Mouse (Mus musculus) megakaryocyte, embryonic 14.5 days (primary cell): Measurements from ENCODE around the gene Stk25. TPM values are rescaled to one million over a fixed set of nuclear protein-coding genes. Genes with fewer than 3 reads are reported as not detected.
"Not testable (repeated sequence)": the region's sequence is repeated elsewhere in the genome, so short reads cannot be mapped to it uniquely, and the experiment has no call there.

ENCODE experiments used
- H3K27me3 ChIP-seq: replicated peaks from 2 replicates; pipeline ENCODE3; 2012; ENCODE audit warnings: inconsistent platforms
- H3K36me3 ChIP-seq: replicated peaks from 2 replicates; pipeline ENCODE3; 2012; ENCODE audit warnings: low read length, inconsistent platforms, mixed read lengths
- H3K4me1 ChIP-seq: 2 replicates; pipeline ENCODE4 v1.6.1; 2012; ENCODE audit warnings: inconsistent platforms
- H3K4me3 ChIP-seq: replicated peaks from 2 replicates; pipeline ENCODE3; 2012; ENCODE audit warnings: moderate library complexity, mild to moderate bottlenecking, inconsistent platforms
- H3K9me3 ChIP-seq: 2 replicates; pipeline ENCODE4 v1.6.1; 2012; ENCODE audit warnings: inconsistent platforms
- FLI1 ChIP-seq: IDR thresholded peaks from 2 replicates; pipeline ENCODE4 v1.6.1; 2012; ENCODE audit warnings: low read length, inconsistent platforms, mixed read lengths
- GATA1 ChIP-seq: IDR thresholded peaks from 3 replicates; pipeline ENCODE4 v1.6.1; 2012; ENCODE audit warnings: mixed read lengths, low read length, inconsistent platforms, borderline replicate concordance
- polyA plus RNA-seq: library from polyadenylated mRNA; stranded (reverse); fragments of >175 nt; gene quantifications from 2 replicates; pipeline ENCODE4 v1.2.3, GENCODE M21; 2012; ENCODE audit warnings: low replicate concordance; ENCODE audit not compliant: insufficient read depth

Stk25 gene
- 21.0 and 51.8 TPM in 2 replicates for polyA plus RNA-seq

DNA sequence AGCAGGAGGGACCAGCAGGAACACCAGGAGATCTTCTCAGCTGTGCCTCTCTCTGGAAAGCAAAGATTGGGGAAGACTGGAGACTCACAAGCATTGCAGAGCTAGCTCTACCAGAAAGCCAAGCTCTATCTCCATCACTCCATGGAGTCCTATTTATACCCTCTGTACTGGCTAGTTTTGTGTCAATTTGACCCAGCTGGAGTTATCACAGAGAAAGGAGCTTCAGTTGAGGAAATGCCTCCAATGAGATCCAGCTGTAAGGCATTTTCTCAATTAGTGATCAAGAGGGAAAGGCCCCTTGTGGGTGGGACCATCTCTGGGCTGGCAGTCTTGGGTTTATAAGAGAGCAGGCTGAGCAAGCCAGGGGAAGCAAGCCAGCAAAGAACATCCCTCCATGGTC, at the start of gene Stk25:
TSS of gene Stk25 (minus strand) at position 101 of the 400 bp plus-strand sequence.
- H3K36me3 ChIP-seq, result not testable (repeated sequence)
- peaks cover 22% of the 10 kb centered on the region for H3K9me3 ChIP-seq

DNA sequence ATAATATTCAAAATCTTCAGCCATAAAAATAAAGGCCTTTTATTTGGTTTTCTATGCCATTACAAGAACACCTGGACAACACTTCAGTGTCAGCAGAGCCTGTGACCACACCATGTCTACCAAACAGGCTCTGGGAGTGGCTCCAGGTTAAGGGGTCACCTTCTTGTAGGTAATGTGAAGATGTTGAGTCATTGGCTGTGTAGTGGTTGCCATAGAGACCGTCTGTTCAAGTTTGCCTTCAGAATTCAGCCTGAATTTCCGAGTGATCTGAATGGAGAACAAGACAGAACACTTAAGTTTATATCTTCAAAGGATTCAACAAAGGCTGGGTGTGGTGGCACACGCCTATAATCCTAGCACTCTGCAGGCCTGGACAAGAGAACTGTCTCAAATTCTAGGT, 46.9 kb upstream of the Stk25 start:
- no peak overlapping the region for H3K4me3 ChIP-seq
- H3K9me3 ChIP-seq, result no peaks in the 10 kb centered on the region
- peaks cover 35% of the 10 kb centered on the region for H3K36me3 ChIP-seq
- TF ChIP-seq FLI1 (no peak), GATA1 (no peak)
- H3K4me1 ChIP-seq, result peaks cover 4% of the 10 kb centered on the region
- no peaks in the 10 kb centered on the region for H3K27me3 ChIP-seq

More for the DNA sequence above, at the start of gene Stk25:
- peaks cover 15% of the 10 kb centered on the region for H3K4me1 ChIP-seq
- not testable (repeated sequence) for H3K27me3 ChIP-seq, H3K4me3 ChIP-seq

DNA sequence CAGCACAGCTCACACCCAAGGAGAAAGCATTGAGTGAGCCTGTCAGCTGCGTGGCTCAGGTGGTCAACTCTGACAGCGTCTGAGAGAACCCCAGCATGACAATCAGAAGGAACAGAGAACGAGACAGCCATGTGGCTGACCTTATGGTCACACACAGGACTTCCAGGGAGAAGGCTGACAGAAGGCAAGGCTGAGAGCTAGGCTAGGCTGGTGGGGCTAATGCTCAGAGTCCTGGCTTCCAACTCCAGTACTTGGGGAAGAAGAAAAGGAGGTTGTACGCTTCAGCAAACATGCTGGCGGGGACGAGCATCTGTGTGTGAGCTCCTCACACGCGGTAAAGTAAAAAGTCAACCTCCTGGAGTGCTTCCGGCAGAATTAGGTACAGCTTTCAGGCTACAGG, 45.9 kb upstream of the Stk25 start:
- Histone ChIP-seq H3K27me3 (no peaks in the 10 kb centered on the region), H3K36me3 (peaks cover 35% of the 10 kb centered on the region), H3K4me1 (peaks cover 4% of the 10 kb centered on the region), H3K9me3 (no peaks in the 10 kb centered on the region), H3K4me3 (peak overlapping the region; percentile 11)
- no peak for TF ChIP-seq FLI1
- no peak for TF ChIP-seq GATA1

DNA sequence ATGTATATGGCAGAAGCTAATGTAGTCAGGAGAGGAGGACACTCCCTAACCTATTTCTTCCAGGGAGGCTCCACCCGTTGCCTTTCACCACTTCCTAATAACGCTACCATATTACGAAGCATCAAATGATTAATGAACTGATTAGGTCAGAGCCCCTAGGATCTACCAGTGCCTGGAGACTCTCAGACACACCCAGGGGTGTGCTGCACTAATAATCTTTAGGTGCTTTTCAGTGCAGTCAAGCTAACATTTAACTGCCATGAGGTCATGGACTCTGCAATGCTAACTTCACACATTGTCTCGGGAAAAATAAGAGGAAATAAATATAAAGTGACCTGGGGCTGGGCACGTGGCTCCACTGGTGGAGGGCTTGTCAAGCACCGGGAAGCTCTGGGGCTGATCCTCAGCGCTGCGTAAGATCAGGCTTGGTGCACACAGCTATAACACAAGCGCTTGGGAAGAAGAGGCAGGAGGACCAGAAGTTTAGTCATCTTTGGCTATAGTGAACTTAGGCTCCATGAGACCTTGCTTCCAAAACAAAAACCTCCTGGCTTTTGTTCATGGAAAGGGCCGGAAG, 45.1 kb upstream of the Stk25 start:
- Histone ChIP-seq H3K4me3 (no peak overlapping the region), H3K4me1 (peaks cover 6% of the 10 kb centered on the region), H3K36me3 (peaks cover 35% of the 10 kb centered on the region), H3K9me3 (no peaks in the 10 kb centered on the region), H3K27me3 (peaks cover 2% of the 10 kb centered on the region)
- TF ChIP-seq GATA1 (no peak), FLI1 (no peak)

DNA sequence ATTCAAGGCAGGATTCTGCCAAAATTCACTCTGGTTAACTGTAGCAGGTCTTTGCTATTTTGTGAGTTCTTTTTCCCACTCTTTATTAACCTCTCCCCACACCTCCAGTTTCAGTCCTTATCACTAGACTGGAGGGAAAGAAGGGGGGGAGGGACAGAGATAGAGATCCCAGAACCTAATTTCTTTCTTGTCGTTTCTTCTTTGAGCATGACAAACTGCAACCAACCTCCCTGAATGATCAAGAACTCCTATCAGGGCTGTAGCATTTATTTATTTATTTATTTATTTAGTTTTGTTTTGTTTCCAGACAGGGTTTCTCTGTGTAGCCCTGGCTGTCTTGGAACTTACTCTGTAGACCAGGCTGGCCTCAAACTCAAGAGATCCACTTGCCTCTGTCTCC, 43.6 kb upstream of the Stk25 start:
- Histone ChIP-seq H3K36me3 (peaks cover 34% of the 10 kb centered on the region), H3K27me3 (peaks cover 2% of the 10 kb centered on the region), H3K4me1 (peaks cover 13% of the 10 kb centered on the region), H3K4me3 (no peak overlapping the region), H3K9me3 (no peaks in the 10 kb centered on the region)
- TF ChIP-seq GATA1, result no peak
- no peak for TF ChIP-seq FLI1

DNA sequence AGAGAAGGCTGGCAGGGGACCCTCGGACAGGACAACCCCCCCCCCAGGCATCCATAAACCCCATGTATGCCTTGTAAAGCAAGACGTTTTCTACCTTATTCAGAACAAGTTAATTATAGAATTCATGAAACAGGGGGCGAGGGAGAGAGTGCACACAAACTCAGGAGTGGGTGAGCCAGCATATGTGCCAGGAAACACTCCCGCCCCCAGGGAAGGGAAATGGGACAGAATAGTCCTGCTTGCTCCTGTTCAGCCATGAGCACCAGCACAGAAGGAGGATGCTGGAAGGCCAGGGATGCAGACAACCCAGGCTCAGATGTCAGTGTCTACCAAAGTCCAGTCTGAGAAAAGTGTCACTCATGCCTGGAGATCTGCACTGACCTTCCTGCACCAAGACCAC, 40.7 kb upstream of the Stk25 start:
- Histone ChIP-seq H3K4me1 (peaks cover 20% of the 10 kb centered on the region), H3K4me3 (no peak overlapping the region), H3K9me3 (no peaks in the 10 kb centered on the region), H3K36me3 (peaks cover 13% of the 10 kb centered on the region), H3K27me3 (peaks cover 11% of the 10 kb centered on the region)
- TF ChIP-seq GATA1, result no peak
- no peak for TF ChIP-seq FLI1

DNA sequence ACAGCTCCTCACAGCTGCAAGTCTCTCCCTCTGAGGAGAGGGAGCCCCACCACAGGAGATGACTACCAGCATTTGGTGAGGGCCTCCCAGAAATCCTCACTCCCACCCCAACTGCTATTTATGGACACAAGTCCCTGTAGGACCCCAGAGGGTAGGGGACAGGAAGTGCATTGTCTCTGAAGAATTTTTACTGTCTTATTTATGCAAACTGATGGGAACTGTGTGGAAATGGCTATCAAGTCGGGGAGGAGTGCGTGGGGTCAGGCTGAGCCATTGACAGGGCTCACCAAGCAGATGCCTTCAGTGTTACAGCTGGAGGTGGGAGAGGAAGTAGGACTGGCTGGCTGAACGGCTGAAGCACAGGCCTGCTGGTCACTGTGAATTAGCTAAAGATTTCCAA, 38.9 kb upstream of the Stk25 start:
- Histone ChIP-seq H3K4me1 (peaks cover 20% of the 10 kb centered on the region), H3K9me3 (no peaks in the 10 kb centered on the region)

DNA sequence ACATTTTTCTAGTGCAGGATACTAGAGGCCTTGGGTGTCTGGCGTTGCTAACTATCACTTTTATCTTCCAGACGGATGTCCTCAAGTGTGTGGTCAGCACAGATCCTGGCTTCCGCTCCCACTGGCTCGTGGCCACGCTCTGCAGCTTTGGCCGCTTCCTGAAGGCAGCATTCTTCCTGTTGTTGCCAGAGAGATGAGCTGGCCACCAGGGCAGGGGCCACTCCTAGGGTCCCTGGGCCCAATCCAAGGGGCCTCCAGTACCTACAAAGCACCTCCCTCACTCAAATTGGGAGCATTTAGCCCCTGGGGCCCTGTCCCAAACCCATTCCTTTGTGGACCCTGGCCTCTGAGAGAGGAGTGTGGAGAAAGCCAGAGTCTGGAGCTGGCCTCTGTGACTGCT, 36.5 kb upstream of the Stk25 start:
- Histone ChIP-seq H3K27me3 (peaks cover 43% of the 10 kb centered on the region), H3K9me3 (no peaks in the 10 kb centered on the region), H3K4me1 (peaks cover 20% of the 10 kb centered on the region), H3K36me3 (no peaks in the 10 kb centered on the region), H3K4me3 (no peak overlapping the region)
- TF ChIP-seq FLI1 (no peak), GATA1 (no peak)

More for the DNA sequence above, 38.9 kb upstream of the Stk25 start:
- TF ChIP-seq GATA1, result no peak
- TF ChIP-seq FLI1, result no peak
- Histone ChIP-seq H3K36me3 (no peaks in the 10 kb centered on the region), H3K4me3 (no peak overlapping the region), H3K27me3 (peaks cover 21% of the 10 kb centered on the region)

DNA sequence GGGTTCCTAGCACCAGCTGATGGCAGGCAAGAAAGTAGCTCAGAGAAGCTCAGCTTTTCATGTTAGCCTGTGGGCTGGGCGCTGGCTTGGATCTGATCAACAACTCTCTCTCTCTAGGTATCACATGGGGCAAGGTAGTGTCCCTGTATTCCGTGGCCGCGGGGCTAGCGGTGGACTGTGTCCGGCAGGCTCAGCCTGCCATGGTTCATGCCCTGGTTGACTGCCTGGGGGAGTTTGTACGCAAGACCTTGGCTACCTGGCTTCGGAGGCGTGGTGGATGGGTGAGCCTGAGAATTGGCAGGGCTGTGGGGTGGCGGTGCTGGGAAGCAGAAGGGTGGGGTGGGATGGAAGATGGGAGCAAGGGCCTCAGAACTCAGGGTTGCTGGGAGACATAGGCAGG, 35.5 kb upstream of the Stk25 start:
- TF ChIP-seq GATA1, result no peak
- no peak for TF ChIP-seq FLI1
- Histone ChIP-seq H3K9me3 (no peaks in the 10 kb centered on the region), H3K36me3 (no peaks in the 10 kb centered on the region), H3K27me3 (peaks cover 52% of the 10 kb centered on the region), H3K4me3 (no peak overlapping the region), H3K4me1 (peaks cover 20% of the 10 kb centered on the region)

DNA sequence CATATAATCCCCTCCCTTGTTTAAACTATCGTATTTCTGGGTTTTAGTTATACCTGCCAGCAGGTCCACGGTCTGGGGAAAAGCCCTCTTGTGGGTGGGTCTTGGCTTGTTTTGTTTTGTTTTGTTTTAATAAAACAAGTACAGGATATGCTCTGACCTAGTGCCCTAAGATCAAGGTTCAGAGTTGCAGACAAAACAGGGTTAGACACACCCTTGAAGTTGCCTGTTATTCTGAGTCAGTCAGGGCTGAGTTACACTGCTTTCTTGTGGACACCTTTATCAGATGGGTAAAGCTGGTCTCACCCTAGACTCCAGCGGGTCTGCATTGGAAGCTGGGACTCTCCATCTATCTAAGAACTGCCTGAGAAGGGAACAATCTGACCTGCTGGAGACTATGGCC, 35.0 kb upstream of the Stk25 start:
- TF ChIP-seq FLI1 (no peak), GATA1 (no peak)
- Histone ChIP-seq H3K4me3 (no peak overlapping the region), H3K4me1 (peaks cover 23% of the 10 kb centered on the region), H3K9me3 (no peaks in the 10 kb centered on the region), H3K27me3 (peaks cover 54% of the 10 kb centered on the region), H3K36me3 (no peaks in the 10 kb centered on the region)

DNA sequence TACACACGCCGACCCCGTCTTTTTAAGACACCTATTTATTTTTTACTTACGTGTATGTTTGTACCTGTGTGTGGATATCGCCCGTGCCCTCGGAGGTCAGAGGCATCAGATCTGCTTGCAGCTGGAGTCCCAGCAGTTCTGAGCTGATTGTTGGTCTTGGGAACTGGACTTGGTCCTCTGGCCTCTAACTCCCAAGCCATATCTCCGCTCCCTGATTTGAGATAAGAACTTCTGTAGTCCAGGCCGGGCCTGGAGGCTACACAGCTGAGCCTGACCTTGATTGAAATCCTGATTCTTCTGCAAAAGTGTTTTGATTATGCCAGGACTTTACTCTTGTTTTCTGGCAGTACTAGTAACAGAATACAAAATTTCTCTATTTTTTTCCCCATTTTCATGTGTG, 34.3 kb upstream of the Stk25 start:
- H3K9me3 ChIP-seq, result no peaks in the 10 kb centered on the region
- no peaks in the 10 kb centered on the region for H3K36me3 ChIP-seq
- H3K27me3 ChIP-seq, result peaks cover 61% of the 10 kb centered on the region
- H3K4me3 ChIP-seq, result no peak overlapping the region
- TF ChIP-seq GATA1, result no peak
- TF ChIP-seq FLI1, result no peak
- H3K4me1 ChIP-seq, result peaks cover 29% of the 10 kb centered on the region
